Mouse (Mus musculus): Measurements from ENCODE around the gene Gopc. TPM values are rescaled to one million over a fixed set of nuclear protein-coding genes. Genes with fewer than 3 reads are reported as not detected.
A peak's percentile ranks its signal among the peaks of the same experiment; 100 is the strongest.
"Not testable (repeated sequence)": the region's sequence is repeated elsewhere in the genome, so short reads cannot be mapped to it uniquely, and the experiment has no call there.

Gopc gene
- total and polyA plus RNA-seq, 2 experiments: 3.7 to 14.9 TPM

- DNase-seq (ENCODE audit: extremely low read depth, low read depth, low spot score): no peak
- H3K27me3 ChIP-seq (ENCODE audit: control insufficient read depth, insufficient read depth, low read length): no peaks in the 10 kb centered on the region
- no peak overlapping the region for H3K9ac ChIP-seq (ENCODE audit: low read depth, low read length)
- peaks cover 8% of the 10 kb centered on the region for H3K36me3 ChIP-seq (ENCODE audit: control insufficient read depth, insufficient read depth, low read length)
- no peak overlapping the region for H3K27ac ChIP-seq (replicated peaks; ENCODE audit: insufficient read depth, low read depth, low read length)
- no peak overlapping the region for H3K4me3 ChIP-seq (ENCODE audit: insufficient read depth, low read depth, low read length)
- WGBS: 97% methylated on average over 7 of the region's 7 CpGs
- TF ChIP-seq POLR2A (IDR thresholded peaks at IDR 0.05; ENCODE audit: extremely low read depth, insufficient read depth, low read length) (no peak), CTCF (IDR thresholded peaks at IDR 0.05; ENCODE audit: low read depth, low read length) (no peak)
- H3K79me2 ChIP-seq (ENCODE audit: control insufficient read depth, insufficient read depth, low read length): no peaks in the 10 kb centered on the region
- H3K4me1 ChIP-seq (ENCODE audit: control insufficient read depth, insufficient read depth, low read length): peaks cover under 1% of the 10 kb centered on the region; the same call in 1 of the 2 replicates
Observed at GRCm38 (mm10) chr10:52304574-52304973, 77.3 kb downstream of the Gopc start.

DNA sequence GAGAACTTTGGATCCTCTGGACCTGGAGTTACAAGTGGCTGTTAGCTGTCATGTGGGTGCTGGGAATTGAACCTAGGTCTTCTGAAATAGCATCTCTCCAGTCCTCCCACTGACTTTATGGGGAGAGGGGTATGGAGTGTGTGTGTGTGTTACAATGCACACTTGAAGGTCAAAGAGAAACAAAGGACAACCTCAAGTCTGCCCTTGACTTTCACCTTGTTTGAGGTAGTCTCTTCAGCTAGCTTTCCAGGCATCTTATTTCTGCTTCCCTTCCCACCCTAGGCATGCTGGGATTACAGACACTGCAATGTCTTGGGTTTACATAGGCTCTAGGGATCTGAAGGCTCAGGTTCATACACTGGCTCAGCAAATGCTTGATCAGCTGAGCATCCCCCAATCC lies 79.7 kb downstream of the Gopc start:
- H3K27me3 ChIP-seq (ENCODE audit: control insufficient read depth, insufficient read depth, low read length): no peaks in the 10 kb centered on the region
- DNase-seq (ENCODE audit: extremely low read depth, low read depth, low spot score): no peak
- H3K9ac ChIP-seq (ENCODE audit: low read depth, low read length): no peak overlapping the region
- no peaks in the 10 kb centered on the region for H3K79me2 ChIP-seq (ENCODE audit: control insufficient read depth, insufficient read depth, low read length)
- no peak overlapping the region for H3K4me3 ChIP-seq (ENCODE audit: insufficient read depth, low read depth, low read length)
- peaks cover 8% of the 10 kb centered on the region for H3K36me3 ChIP-seq (ENCODE audit: control insufficient read depth, insufficient read depth, low read length)
- TF ChIP-seq CTCF (IDR thresholded peaks at IDR 0.05; ENCODE audit: low read depth, low read length): no peak
- TF ChIP-seq POLR2A (IDR thresholded peaks at IDR 0.05; ENCODE audit: extremely low read depth, insufficient read depth, low read length): no peak
- no peak overlapping the region for H3K27ac ChIP-seq (replicated peaks; ENCODE audit: insufficient read depth, low read depth, low read length)
- H3K4me1 ChIP-seq (ENCODE audit: control insufficient read depth, insufficient read depth, low read length): no peaks in the 10 kb centered on the region

- H3K36me3 ChIP-seq (ENCODE audit: control insufficient read depth, insufficient read depth, low read length): peaks cover 8% of the 10 kb centered on the region
- WGBS: 97% methylated on average over 4 of the region's 4 CpGs
Observed at GRCm38 (mm10) chr10:52301766-52302165, 80.2 kb downstream of the Gopc start.

GRCm38 (mm10) chr10:52298568-52298967 lies 83.4 kb downstream of the Gopc start:
- H3K27ac ChIP-seq (replicated peaks; ENCODE audit: insufficient read depth, low read depth, low read length); H3K9ac ChIP-seq (ENCODE audit: low read depth, low read length); H3K79me2 ChIP-seq (ENCODE audit: control insufficient read depth, insufficient read depth, low read length); H3K36me3 ChIP-seq (ENCODE audit: control insufficient read depth, insufficient read depth, low read length); H3K4me3 ChIP-seq (ENCODE audit: insufficient read depth, low read depth, low read length); DNase-seq (ENCODE audit: extremely low read depth, low read depth, low spot score); H3K27me3 ChIP-seq (ENCODE audit: control insufficient read depth, insufficient read depth, low read length); H3K4me1 ChIP-seq (ENCODE audit: control insufficient read depth, insufficient read depth, low read length): not testable (repeated sequence)

More at GRCm38 (mm10) chr10:52301766-52302165, 80.2 kb downstream of the Gopc start:
- no peak overlapping the region for H3K27ac ChIP-seq (replicated peaks; ENCODE audit: insufficient read depth, low read depth, low read length)
- H3K9ac ChIP-seq (ENCODE audit: low read depth, low read length): no peak overlapping the region
- no peak overlapping the region for H3K4me3 ChIP-seq (ENCODE audit: insufficient read depth, low read depth, low read length)
- no peaks in the 10 kb centered on the region for H3K27me3 ChIP-seq (ENCODE audit: control insufficient read depth, insufficient read depth, low read length)
- TF ChIP-seq CTCF (IDR thresholded peaks at IDR 0.05; ENCODE audit: low read depth, low read length) (no peak), POLR2A (IDR thresholded peaks at IDR 0.05; ENCODE audit: extremely low read depth, insufficient read depth, low read length) (no peak)
- no peak for DNase-seq (ENCODE audit: extremely low read depth, low read depth, low spot score)
- no peaks in the 10 kb centered on the region for H3K4me1 ChIP-seq (ENCODE audit: control insufficient read depth, insufficient read depth, low read length)
- H3K79me2 ChIP-seq (ENCODE audit: control insufficient read depth, insufficient read depth, low read length): no peaks in the 10 kb centered on the region

DNA sequence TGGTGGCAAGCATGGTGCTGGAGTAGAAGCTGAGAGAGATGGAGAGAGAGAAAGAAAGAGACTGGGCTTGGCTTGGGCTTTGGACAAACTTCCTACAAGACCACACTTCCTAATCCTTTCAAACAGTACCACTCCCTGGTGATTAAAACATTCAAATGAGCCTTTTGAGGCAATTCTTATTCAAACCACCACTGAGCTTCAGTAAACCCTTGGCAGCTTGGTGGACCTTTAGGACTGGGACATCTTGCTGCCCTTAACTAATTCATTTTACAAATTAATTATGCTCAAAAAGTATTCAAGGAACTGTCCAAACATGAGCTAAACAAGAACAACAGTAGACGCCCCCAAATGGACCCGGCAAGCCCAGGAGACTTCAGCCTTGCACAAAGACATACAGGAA lies 86.0 kb downstream of the Gopc start:
- Histone ChIP-seq H3K36me3 (ENCODE audit: control insufficient read depth, insufficient read depth, low read length) (peaks cover 2% of the 10 kb centered on the region; the same call in 1 of the 2 replicates), H3K27ac (replicated peaks; ENCODE audit: insufficient read depth, low read depth, low read length) (no peak overlapping the region), H3K27me3 (ENCODE audit: control insufficient read depth, insufficient read depth, low read length) (no peaks in the 10 kb centered on the region), H3K4me1 (ENCODE audit: control insufficient read depth, insufficient read depth, low read length) (peaks cover 2% of the 10 kb centered on the region), H3K9ac (ENCODE audit: low read depth, low read length) (no peak overlapping the region), H3K79me2 (ENCODE audit: control insufficient read depth, insufficient read depth, low read length) (no peaks in the 10 kb centered on the region), H3K4me3 (ENCODE audit: insufficient read depth, low read depth, low read length) (no peak overlapping the region)
- WGBS: 92% methylated on average over 2 of the region's 2 CpGs
- no peak for TF ChIP-seq CTCF (IDR thresholded peaks at IDR 0.05; ENCODE audit: low read depth, low read length)
- TF ChIP-seq POLR2A (IDR thresholded peaks at IDR 0.05; ENCODE audit: extremely low read depth, insufficient read depth, low read length): no peak
- DNase-seq (ENCODE audit: extremely low read depth, low read depth, low spot score): no peak

DNA sequence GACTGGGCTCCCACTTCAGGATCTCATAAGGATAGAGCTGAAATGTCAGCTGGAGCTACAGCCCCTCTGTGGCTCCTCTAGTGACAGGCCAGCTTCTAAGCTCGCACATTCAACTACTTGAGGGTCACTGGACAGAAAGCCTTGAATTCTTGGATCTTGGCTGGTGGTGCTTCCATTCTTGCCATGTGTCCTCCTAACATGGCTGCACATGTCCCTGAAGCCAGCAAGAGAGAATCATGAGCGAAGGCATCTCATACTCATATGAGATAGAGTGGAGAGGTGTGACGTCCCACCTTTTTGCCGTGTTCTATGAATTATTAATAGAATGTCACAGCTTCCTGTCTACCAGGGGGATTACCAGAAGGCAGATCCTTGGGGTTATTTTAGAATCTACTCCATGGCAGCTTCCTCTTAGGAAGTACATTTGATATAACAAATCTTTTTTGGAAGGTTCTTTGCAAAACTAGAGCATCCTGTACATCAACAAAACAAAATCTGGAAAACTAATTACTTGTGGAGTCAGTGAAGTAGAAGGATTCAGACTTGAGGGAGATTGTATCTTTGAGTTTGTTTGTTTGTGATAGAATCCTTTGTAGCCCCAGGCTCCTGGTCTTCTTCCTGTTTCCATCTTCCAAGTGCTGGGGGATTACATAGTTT lies 87.9 kb downstream of the Gopc start:
- TF ChIP-seq CTCF (IDR thresholded peaks at IDR 0.05; ENCODE audit: low read depth, low read length): no peak
- no peak for TF ChIP-seq POLR2A (IDR thresholded peaks at IDR 0.05; ENCODE audit: extremely low read depth, insufficient read depth, low read length)
- Histone ChIP-seq H3K36me3 (ENCODE audit: control insufficient read depth, insufficient read depth, low read length) (peaks cover 2% of the 10 kb centered on the region; the same call in 1 of the 2 replicates), H3K4me1 (ENCODE audit: control insufficient read depth, insufficient read depth, low read length) (peaks cover 2% of the 10 kb centered on the region), H3K27ac (replicated peaks; ENCODE audit: insufficient read depth, low read depth, low read length) (peak overlapping the region; percentile 67), H3K4me3 (ENCODE audit: insufficient read depth, low read depth, low read length) (no peak overlapping the region), H3K79me2 (ENCODE audit: control insufficient read depth, insufficient read depth, low read length) (no peaks in the 10 kb centered on the region), H3K27me3 (ENCODE audit: control insufficient read depth, insufficient read depth, low read length) (no peaks in the 10 kb centered on the region), H3K9ac (ENCODE audit: low read depth, low read length) (no peak overlapping the region)
- WGBS: 74% methylated on average over 4 of the region's 4 CpGs
- peak; percentile 11 for DNase-seq (ENCODE audit: extremely low read depth, low read depth, low spot score)

GRCm38 (mm10) chr10:52292391-52292790 lies 89.5 kb downstream of the Gopc start:
- WGBS: 75% methylated on average over 1 of the region's 1 CpGs
- not testable (repeated sequence) for H3K9ac ChIP-seq (ENCODE audit: low read depth, low read length); DNase-seq (ENCODE audit: extremely low read depth, low read depth, low spot score); H3K79me2 ChIP-seq (ENCODE audit: control insufficient read depth, insufficient read depth, low read length); H3K4me1 ChIP-seq (ENCODE audit: control insufficient read depth, insufficient read depth, low read length); H3K36me3 ChIP-seq (ENCODE audit: control insufficient read depth, insufficient read depth, low read length); H3K4me3 ChIP-seq (ENCODE audit: insufficient read depth, low read depth, low read length); H3K27me3 ChIP-seq (ENCODE audit: control insufficient read depth, insufficient read depth, low read length); H3K27ac ChIP-seq (replicated peaks; ENCODE audit: insufficient read depth, low read depth, low read length)

Measured in liver, adult 2 months (tissue).